Mouse (Mus musculus) lung, embryonic 16.5 days (tissue): ENCODE results near the gene Fbxl19. TPM values are rescaled to one million over a fixed set of nuclear protein-coding genes. Genes with fewer than 3 reads are reported as not detected.

Source experiments
- ATAC-seq: fragments of 200-750 bp; cut with Nextera tagmentation; 2 replicates; pipeline ENCODE4 v1.8.0; 2017; ENCODE audit warnings: low read depth, mild to moderate bottlenecking, moderate library complexity
- H3K27ac ChIP-seq: fragments of 300-500 bp; sonication (generic); 2 replicates; pipeline ENCODE4 v1.5.1; 2014; ENCODE audit warnings: mild to moderate bottlenecking, control low read depth, low read length
- H3K27me3 ChIP-seq: fragments of 300-500 bp; sonication (generic); 2 replicates; pipeline ENCODE4 v1.6.1; 2014; ENCODE audit warnings: low read depth, low read length, mixed read lengths; ENCODE audit not compliant: control insufficient read depth, insufficient read depth
- H3K36me3 ChIP-seq: fragments of 300-500 bp; sonication (generic); 2 replicates; pipeline ENCODE4 v1.6.1; 2014; ENCODE audit warnings: low read length; ENCODE audit not compliant: control insufficient read depth, insufficient read depth
- H3K4me1 ChIP-seq: fragments of 300-500 bp; sonication (generic); replicated peaks from 2 replicates; pipeline ENCODE4 v1.6.1; 2014; ENCODE audit warnings: low read length, mixed read lengths; ENCODE audit not compliant: control insufficient read depth, insufficient read depth
- H3K4me2 ChIP-seq: fragments of 300-500 bp; sonication (generic); 2 replicates; pipeline ENCODE4 v1.6.1; 2014; ENCODE audit warnings: low read depth, low read length, control low read depth
- H3K4me3 ChIP-seq: fragments of 300-500 bp; sonication (generic); 2 replicates; pipeline ENCODE4 v1.5.1; 2014; ENCODE audit warnings: mild to moderate bottlenecking, low read length, control low read depth
- H3K9ac ChIP-seq: fragments of 300-500 bp; sonication (generic); 2 replicates; pipeline ENCODE4 v1.6.1; 2014; ENCODE audit warnings: low read length, control low read depth
- H3K9me3 ChIP-seq: fragments of 300-500 bp; sonication (generic); 2 replicates; pipeline ENCODE4 v1.6.1; 2016; ENCODE audit warnings: low read length; ENCODE audit not compliant: control insufficient read depth
- WGBS: fragments of 180-500 bp; shearing (Covaris S2); extraction: QIAGEN DNeasy Blood & Tissue Kit; methylation state at CpG from one replicate; pipeline ENCODE4 v1.1.7; 2014; 5-methylcytosine and 5-hydroxymethylcytosine counted together
- polyA plus RNA-seq: library from polyadenylated mRNA; unstranded; fragments of >200 nt; fragmentation: Nextera tagmentation; extraction: Ambion mirVana; gene quantifications from 2 replicates; pipeline ENCODE4 v1.2.1, GENCODE M21; 2015

The Fbxl19 gene
- polyA plus RNA-seq, 1 experiment from 2014 or later: 3.1 TPM

GRCm38 (mm10) chr7:127801010-127801621, 56.8 kb downstream of the Fbxl19 start:
- ATAC-seq: no peak
- peak overlapping the region; percentile 58 for H3K9ac ChIP-seq

GRCm38 (mm10) chr7:127802313-127802712, 58.0 kb downstream of the Fbxl19 start:
- H3K36me3 ChIP-seq: peaks cover 22% of the 10 kb centered on the region
- peaks cover 6% of the 10 kb centered on the region for H3K4me1 ChIP-seq
- H3K9ac ChIP-seq: no peak overlapping the region
- no peaks in the 10 kb centered on the region for H3K9me3 ChIP-seq
- no peak overlapping the region for H3K27ac ChIP-seq
- H3K4me2 ChIP-seq: no peak overlapping the region
- WGBS: 88% methylated on average over 17 of the region's 17 CpGs
- no peak for ATAC-seq
- no peak overlapping the region for H3K4me3 ChIP-seq
- no peaks in the 10 kb centered on the region for H3K27me3 ChIP-seq

More at GRCm38 (mm10) chr7:127801010-127801621, 56.8 kb downstream of the Fbxl19 start:
- Histone ChIP-seq H3K4me3 (peak overlapping the region; percentile 28), H3K36me3 (peaks cover 32% of the 10 kb centered on the region), H3K4me1 (peaks cover 6% of the 10 kb centered on the region), H3K4me2 (peak overlapping the region; percentile 45), H3K9me3 (no peaks in the 10 kb centered on the region), H3K27me3 (no peaks in the 10 kb centered on the region), H3K27ac (no peak overlapping the region; the same call in 1 of the 2 replicates)
- 87% methylated on average over 8 of the region's 8 CpGs for WGBS

- H3K9me3 ChIP-seq: no peaks in the 10 kb centered on the region
- H3K4me3 ChIP-seq: no peak overlapping the region
- H3K9ac ChIP-seq: no peak overlapping the region
- 59% methylated on average over 5 of the region's 5 CpGs for WGBS
- H3K27ac ChIP-seq: no peak overlapping the region
- H3K4me1 ChIP-seq: no peaks in the 10 kb centered on the region
- no peaks in the 10 kb centered on the region for H3K27me3 ChIP-seq
- no peak overlapping the region for H3K4me2 ChIP-seq
- no peak for ATAC-seq
- H3K36me3 ChIP-seq: no peaks in the 10 kb centered on the region
Measured at GRCm38 (mm10) chr7:127808821-127809220, 64.5 kb downstream of the Fbxl19 start.

GRCm38 (mm10) chr7:127809846-127810245, 65.5 kb downstream of the Fbxl19 start:
- WGBS: 89% methylated on average over 1 of the region's 1 CpGs
- H3K9me3 ChIP-seq: no peaks in the 10 kb centered on the region
- H3K27ac ChIP-seq: no peak overlapping the region
- no peak overlapping the region for H3K9ac ChIP-seq
- H3K27me3 ChIP-seq: no peaks in the 10 kb centered on the region
- H3K4me2 ChIP-seq: no peak overlapping the region
- no peaks in the 10 kb centered on the region for H3K4me1 ChIP-seq
- no peak overlapping the region for H3K4me3 ChIP-seq
- H3K36me3 ChIP-seq: no peaks in the 10 kb centered on the region
- ATAC-seq: no peak

GRCm38 (mm10) chr7:127810650-127811049, 66.3 kb downstream of the Fbxl19 start:
- no peak for ATAC-seq
- Histone ChIP-seq H3K4me3 (no peak overlapping the region), H3K9me3 (no peaks in the 10 kb centered on the region), H3K4me2 (no peak overlapping the region), H3K36me3 (no peaks in the 10 kb centered on the region), H3K4me1 (peaks cover under 1% of the 10 kb centered on the region; the same call in 1 of the 2 replicates), H3K27ac (no peak overlapping the region), H3K9ac (no peak overlapping the region), H3K27me3 (no peaks in the 10 kb centered on the region)
- WGBS: 76% methylated on average over 10 of the region's 10 CpGs

- Histone ChIP-seq H3K9ac (no peak overlapping the region), H3K27me3 (no peaks in the 10 kb centered on the region), H3K4me2 (no peak overlapping the region), H3K4me1 (peaks cover 3% of the 10 kb centered on the region; the same call in 1 of the 2 replicates), H3K36me3 (no peaks in the 10 kb centered on the region), H3K27ac (no peak overlapping the region), H3K9me3 (no peaks in the 10 kb centered on the region), H3K4me3 (no peak overlapping the region)
- 75% methylated on average over 4 of the region's 4 CpGs for WGBS
- no peak for ATAC-seq
Measured at GRCm38 (mm10) chr7:127811240-127811639, 66.9 kb downstream of the Fbxl19 start.

- Histone ChIP-seq H3K4me3 (no peak overlapping the region), H3K9ac (no peak overlapping the region), H3K4me1 (peaks cover 3% of the 10 kb centered on the region; the same call in 1 of the 2 replicates), H3K27me3 (no peaks in the 10 kb centered on the region), H3K9me3 (no peaks in the 10 kb centered on the region), H3K27ac (no peak overlapping the region), H3K36me3 (no peaks in the 10 kb centered on the region), H3K4me2 (no peak overlapping the region)
- 76% methylated on average over 3 of the region's 3 CpGs for WGBS
- ATAC-seq: no peak
Measured at GRCm38 (mm10) chr7:127812292-127812691, 67.9 kb downstream of the Fbxl19 start.

GRCm38 (mm10) chr7:127813821-127814220, 69.5 kb downstream of the Fbxl19 start:
- no peaks in the 10 kb centered on the region for H3K9me3 ChIP-seq
- peaks cover 3% of the 10 kb centered on the region; the same call in 1 of the 2 replicates for H3K4me1 ChIP-seq
- H3K9ac ChIP-seq: no peak overlapping the region
- no peak overlapping the region for H3K4me2 ChIP-seq
- H3K27me3 ChIP-seq: no peaks in the 10 kb centered on the region
- no peak overlapping the region for H3K4me3 ChIP-seq
- H3K27ac ChIP-seq: peak overlapping the region; percentile 1; the same call in 1 of the 2 replicates
- ATAC-seq: no peak
- WGBS: 59% methylated on average over 4 of the region's 4 CpGs
- no peaks in the 10 kb centered on the region for H3K36me3 ChIP-seq

GRCm38 (mm10) chr7:127814241-127814921, 70.0 kb downstream of the Fbxl19 start:
- peak; percentile 68; the same call in 1 of the 2 replicates for ATAC-seq
- Histone ChIP-seq H3K4me3 (no peak overlapping the region), H3K4me2 (no peak overlapping the region), H3K9me3 (no peaks in the 10 kb centered on the region), H3K9ac (no peak overlapping the region), H3K27ac (peak overlapping the region; percentile 1; the same call in 1 of the 2 replicates), H3K4me1 (peaks cover 3% of the 10 kb centered on the region; the same call in 1 of the 2 replicates), H3K27me3 (no peaks in the 10 kb centered on the region), H3K36me3 (no peaks in the 10 kb centered on the region)
- WGBS: 62% methylated on average over 19 of the region's 19 CpGs
